Mouse (Mus musculus): ENCODE data around the gene Fam227b. TPM values are rescaled to one million over a fixed set of nuclear protein-coding genes. Genes with fewer than 3 reads are reported as not detected.

Gene Fam227b
- polyA plus RNA-seq, 1 experiment from 2014 or later: not detected

DNA sequence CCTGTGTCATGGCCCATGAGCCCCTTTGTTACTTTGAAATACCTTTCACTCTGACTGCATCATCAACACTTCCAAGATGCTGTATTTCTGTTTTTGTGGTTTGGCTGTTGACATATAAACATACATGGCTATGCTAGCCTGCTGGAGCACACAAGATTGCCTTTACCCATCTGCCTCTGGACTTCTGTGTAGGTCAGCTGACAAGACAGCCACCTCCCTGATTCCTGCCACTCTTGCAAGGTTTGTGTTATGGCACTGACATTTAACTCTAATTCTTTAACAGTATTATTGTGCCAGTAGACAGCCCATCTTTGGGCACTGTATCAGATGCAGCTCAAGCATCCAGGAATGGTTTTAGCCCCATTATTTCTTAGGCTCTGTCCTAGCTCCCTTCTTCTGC, 14.5 kb upstream of the Fam227b start:
- DNase-seq (ENCODE audit: low spot score): no peak
- ATAC-seq (replicated peaks; ENCODE audit: insufficient number of reproducible peaks, low FRiP score, low TSS enrichment, low read depth): no peak
- H3K4me1 ChIP-seq (ENCODE audit: control insufficient read depth, insufficient read depth, low read length): no peaks in the 10 kb centered on the region
- no peaks in the 10 kb centered on the region for H3K27me3 ChIP-seq (ENCODE audit: control insufficient read depth, insufficient read depth, low read length)
- no peak overlapping the region for H3K27ac ChIP-seq (replicated peaks; ENCODE audit: low read depth, low read length)
- no peak overlapping the region for H3K4me3 ChIP-seq (ENCODE audit: low read depth, low read length)
- no peaks in the 10 kb centered on the region for H3K36me3 ChIP-seq (replicated peaks; ENCODE audit: control insufficient read depth, insufficient read depth, low read depth, low read length)
- H3K9me3 ChIP-seq (replicated peaks; ENCODE audit: control insufficient read depth, low read length): no peaks in the 10 kb centered on the region
- H3K4me2 ChIP-seq (ENCODE audit: low read depth, low read length): no peak overlapping the region
- no peak overlapping the region for H3K9ac ChIP-seq (replicated peaks; ENCODE audit: low read length)

DNA sequence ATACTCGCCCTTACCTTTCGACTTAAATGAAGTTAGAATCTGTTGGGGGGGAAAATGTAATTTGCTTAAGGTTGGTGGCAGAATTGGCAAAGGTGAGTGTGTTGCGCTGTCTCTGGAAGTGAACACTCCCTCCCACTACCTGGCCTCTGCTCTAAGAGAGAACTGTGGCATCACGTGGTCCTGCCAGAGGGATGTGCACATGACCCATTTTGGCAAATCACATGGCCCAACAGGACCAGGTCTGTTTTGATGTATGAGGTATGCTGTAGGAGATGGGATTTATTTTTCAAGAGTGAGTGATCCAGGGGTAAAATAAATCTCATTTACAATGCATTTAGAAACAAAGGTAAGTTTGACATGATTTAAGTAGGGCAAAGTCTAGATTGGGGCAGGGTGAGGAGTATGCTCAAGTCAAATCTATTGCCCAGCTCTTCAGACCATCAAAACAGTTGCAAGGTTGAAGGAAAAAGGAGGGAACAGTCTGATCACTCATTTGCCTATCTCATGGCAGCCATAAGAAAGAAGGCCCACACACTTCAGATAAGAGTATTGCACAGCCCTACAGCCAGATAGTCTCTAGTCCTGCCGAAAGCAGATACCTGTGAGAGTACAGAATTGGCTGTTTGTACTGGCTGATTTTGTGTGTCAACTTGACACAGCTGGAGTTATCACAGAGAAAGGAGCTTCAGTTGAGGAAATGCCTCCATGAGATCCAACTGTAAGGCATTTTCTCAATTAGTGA, 13.6 kb upstream of the Fam227b start:
- WGBS: 89% methylated on average over 5 of the region's 5 CpGs
- H3K36me3 ChIP-seq (replicated peaks; ENCODE audit: control insufficient read depth, insufficient read depth, low read depth, low read length): no peaks in the 10 kb centered on the region
- H3K4me3 ChIP-seq (ENCODE audit: low read depth, low read length): no peak overlapping the region
- H3K9me3 ChIP-seq (replicated peaks; ENCODE audit: control insufficient read depth, low read length): no peaks in the 10 kb centered on the region
- no peaks in the 10 kb centered on the region for H3K27me3 ChIP-seq (ENCODE audit: control insufficient read depth, insufficient read depth, low read length)
- DNase-seq (ENCODE audit: low spot score): no peak
- H3K9ac ChIP-seq (replicated peaks; ENCODE audit: low read length): no peak overlapping the region
- H3K4me1 ChIP-seq (ENCODE audit: control insufficient read depth, insufficient read depth, low read length): no peaks in the 10 kb centered on the region
- no peak overlapping the region for H3K27ac ChIP-seq (replicated peaks; ENCODE audit: low read depth, low read length)
- H3K4me2 ChIP-seq (ENCODE audit: low read depth, low read length): no peak overlapping the region
- no peak for ATAC-seq (replicated peaks; ENCODE audit: insufficient number of reproducible peaks, low FRiP score, low TSS enrichment, low read depth)

DNA sequence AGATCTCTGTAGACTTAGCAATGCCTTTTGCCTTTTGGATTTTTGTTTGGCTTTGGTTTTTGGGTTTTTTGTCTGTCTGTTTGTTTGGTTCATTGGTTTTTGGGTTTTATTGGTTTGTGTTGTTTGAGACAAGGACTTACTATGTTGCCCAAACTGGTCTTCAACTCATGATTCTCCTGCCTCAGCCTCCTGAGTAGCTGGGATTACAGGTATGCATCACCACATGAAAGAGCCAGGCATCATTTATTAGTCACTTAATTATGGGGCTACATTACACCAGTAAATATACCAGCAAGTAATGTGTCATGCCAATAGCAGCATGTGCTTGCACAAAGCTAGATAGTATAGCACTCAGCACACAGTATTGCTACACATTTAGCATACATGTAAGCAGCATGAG, 4.1 kb downstream of the Fam227b start:
- DNase-seq (ENCODE audit: low spot score): no peak
- no peak overlapping the region for H3K4me3 ChIP-seq (ENCODE audit: low read depth, low read length)

DNA sequence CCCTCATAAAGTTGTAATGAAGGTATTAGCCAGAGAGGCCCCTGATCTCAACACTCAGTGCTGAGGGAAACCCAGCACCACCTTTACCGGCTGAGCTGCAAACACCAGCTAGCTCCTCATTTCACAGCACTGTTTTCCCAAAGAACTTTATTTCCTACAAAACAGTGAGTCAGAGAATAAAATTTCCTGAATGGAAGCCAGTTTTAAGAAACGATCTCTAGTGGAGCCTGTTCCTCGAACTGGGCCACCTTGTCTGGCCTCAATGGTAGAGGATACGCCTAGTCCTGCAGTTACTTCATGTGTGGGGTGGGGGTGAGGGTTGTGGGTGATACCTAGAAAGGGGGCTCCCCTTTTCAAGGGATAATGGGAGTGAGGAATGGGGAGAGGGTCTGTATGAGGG, 57.2 kb downstream of the Fam227b start:
- Histone ChIP-seq H3K9ac (replicated peaks; ENCODE audit: low read length) (no peak overlapping the region), H3K4me1 (ENCODE audit: control insufficient read depth, insufficient read depth, low read length) (no peaks in the 10 kb centered on the region), H3K9me3 (replicated peaks; ENCODE audit: control insufficient read depth, low read length) (no peaks in the 10 kb centered on the region), H3K36me3 (replicated peaks; ENCODE audit: control insufficient read depth, insufficient read depth, low read depth, low read length) (no peaks in the 10 kb centered on the region), H3K27ac (replicated peaks; ENCODE audit: low read depth, low read length) (no peak overlapping the region), H3K27me3 (ENCODE audit: control insufficient read depth, insufficient read depth, low read length) (no peaks in the 10 kb centered on the region), H3K4me2 (ENCODE audit: low read depth, low read length) (no peak overlapping the region), H3K4me3 (ENCODE audit: low read depth, low read length) (no peak overlapping the region)
- DNase-seq (ENCODE audit: low spot score) (no peak), ATAC-seq (replicated peaks; ENCODE audit: insufficient number of reproducible peaks, low FRiP score, low TSS enrichment, low read depth) (no peak)
- 89% methylated on average over 4 of the region's 4 CpGs for WGBS

More for the DNA sequence above, 4.1 kb downstream of the Fam227b start:
- H3K9me3 ChIP-seq (replicated peaks; ENCODE audit: control insufficient read depth, low read length): no peaks in the 10 kb centered on the region
- H3K36me3 ChIP-seq (replicated peaks; ENCODE audit: control insufficient read depth, insufficient read depth, low read depth, low read length): no peaks in the 10 kb centered on the region
- H3K27ac ChIP-seq (replicated peaks; ENCODE audit: low read depth, low read length): no peak overlapping the region
- no peak overlapping the region for H3K4me2 ChIP-seq (ENCODE audit: low read depth, low read length)
- H3K9ac ChIP-seq (replicated peaks; ENCODE audit: low read length): no peak overlapping the region
- H3K4me1 ChIP-seq (ENCODE audit: control insufficient read depth, insufficient read depth, low read length): no peaks in the 10 kb centered on the region
- H3K27me3 ChIP-seq (ENCODE audit: control insufficient read depth, insufficient read depth, low read length): no peaks in the 10 kb centered on the region
- no peak for ATAC-seq (replicated peaks; ENCODE audit: insufficient number of reproducible peaks, low FRiP score, low TSS enrichment, low read depth)

DNA sequence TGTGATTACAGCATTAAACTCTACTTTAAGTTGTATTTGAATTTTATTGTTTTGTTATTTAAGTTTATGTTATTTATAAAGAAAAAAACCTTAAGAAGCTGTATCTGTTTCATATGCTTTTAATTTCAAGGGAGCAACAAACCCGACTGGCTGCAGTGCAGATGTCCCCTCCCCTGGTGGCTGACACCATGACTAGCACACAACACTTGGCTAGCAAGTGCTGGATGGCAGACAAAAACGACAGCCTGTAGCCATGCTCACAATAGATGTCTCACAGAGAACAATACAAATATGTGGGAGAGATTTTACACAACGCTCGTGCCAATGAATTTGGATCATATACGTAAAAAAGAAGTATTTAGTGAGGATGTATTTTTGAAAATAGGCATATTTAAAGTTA, 61.4 kb downstream of the Fam227b start:
- H3K4me3 ChIP-seq (ENCODE audit: low read depth, low read length): no peak overlapping the region
- no peak overlapping the region for H3K27ac ChIP-seq (replicated peaks; ENCODE audit: low read depth, low read length)
- no peak for ATAC-seq (replicated peaks; ENCODE audit: insufficient number of reproducible peaks, low FRiP score, low TSS enrichment, low read depth)
- no peaks in the 10 kb centered on the region for H3K27me3 ChIP-seq (ENCODE audit: control insufficient read depth, insufficient read depth, low read length)
- WGBS: 67% methylated on average over 5 of the region's 5 CpGs
- H3K4me1 ChIP-seq (ENCODE audit: control insufficient read depth, insufficient read depth, low read length): no peaks in the 10 kb centered on the region
- no peaks in the 10 kb centered on the region for H3K36me3 ChIP-seq (replicated peaks; ENCODE audit: control insufficient read depth, insufficient read depth, low read depth, low read length)
- no peaks in the 10 kb centered on the region for H3K9me3 ChIP-seq (replicated peaks; ENCODE audit: control insufficient read depth, low read length)
- DNase-seq (ENCODE audit: low spot score): no peak
- no peak overlapping the region for H3K4me2 ChIP-seq (ENCODE audit: low read depth, low read length)
- no peak overlapping the region for H3K9ac ChIP-seq (replicated peaks; ENCODE audit: low read length)

DNA sequence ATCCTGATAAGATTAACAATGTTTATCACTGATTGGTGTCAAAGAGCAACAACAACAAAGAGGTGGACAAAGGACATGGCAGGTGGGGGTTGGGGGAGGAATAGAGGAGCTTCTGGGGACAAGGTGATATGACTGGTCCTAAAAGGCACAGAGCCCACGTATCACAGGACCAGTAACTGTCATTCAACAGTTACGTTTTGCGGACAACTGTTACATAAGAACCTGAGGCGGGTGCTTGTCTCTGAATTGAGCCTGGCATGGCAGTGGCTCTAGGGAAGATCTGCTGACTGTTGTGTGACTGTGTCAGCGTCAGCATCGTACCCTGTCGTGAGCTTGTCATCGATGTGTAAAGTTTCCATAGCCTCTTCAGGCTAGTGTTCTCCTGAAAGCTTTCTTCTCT, 65.6 kb downstream of the Fam227b start:
- Histone ChIP-seq H3K4me2 (ENCODE audit: low read depth, low read length) (no peak overlapping the region), H3K27me3 (ENCODE audit: control insufficient read depth, insufficient read depth, low read length) (no peaks in the 10 kb centered on the region), H3K9ac (replicated peaks; ENCODE audit: low read length) (no peak overlapping the region), H3K4me1 (ENCODE audit: control insufficient read depth, insufficient read depth, low read length) (no peaks in the 10 kb centered on the region), H3K36me3 (replicated peaks; ENCODE audit: control insufficient read depth, insufficient read depth, low read depth, low read length) (no peaks in the 10 kb centered on the region), H3K4me3 (ENCODE audit: low read depth, low read length) (no peak overlapping the region), H3K9me3 (replicated peaks; ENCODE audit: control insufficient read depth, low read length) (no peaks in the 10 kb centered on the region), H3K27ac (replicated peaks; ENCODE audit: low read depth, low read length) (no peak overlapping the region)
- DNase-seq (ENCODE audit: low spot score) (no peak), ATAC-seq (replicated peaks; ENCODE audit: insufficient number of reproducible peaks, low FRiP score, low TSS enrichment, low read depth) (no peak)
- 80% methylated on average over 8 of the region's 8 CpGs for WGBS

DNA sequence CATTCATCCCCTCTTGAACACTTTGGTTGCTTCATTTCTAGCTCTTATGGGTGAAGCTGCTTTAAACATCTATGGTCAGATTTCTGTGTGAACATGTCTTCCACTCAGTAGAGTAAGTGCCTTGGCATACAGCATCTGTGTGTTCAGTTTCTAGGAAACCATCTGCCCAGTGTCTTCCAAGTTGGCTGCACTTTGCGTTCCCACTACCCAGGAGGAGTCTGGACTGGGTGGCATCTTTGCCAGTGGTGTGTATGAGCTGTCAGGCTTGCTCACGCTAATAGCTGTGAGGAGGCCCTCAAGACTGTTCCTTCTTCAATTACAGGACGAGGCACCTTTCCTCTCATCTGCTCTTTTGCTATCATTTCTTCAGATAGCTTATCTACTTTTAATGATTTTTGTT, 67.5 kb downstream of the Fam227b start:
- Histone ChIP-seq H3K4me3 (ENCODE audit: low read depth, low read length) (no peak overlapping the region), H3K27me3 (ENCODE audit: control insufficient read depth, insufficient read depth, low read length) (no peaks in the 10 kb centered on the region), H3K9me3 (replicated peaks; ENCODE audit: control insufficient read depth, low read length) (no peaks in the 10 kb centered on the region), H3K4me1 (ENCODE audit: control insufficient read depth, insufficient read depth, low read length) (no peaks in the 10 kb centered on the region), H3K4me2 (ENCODE audit: low read depth, low read length) (no peak overlapping the region), H3K36me3 (replicated peaks; ENCODE audit: control insufficient read depth, insufficient read depth, low read depth, low read length) (no peaks in the 10 kb centered on the region), H3K27ac (replicated peaks; ENCODE audit: low read depth, low read length) (no peak overlapping the region), H3K9ac (replicated peaks; ENCODE audit: low read length) (no peak overlapping the region)
- 84% methylated on average over 3 of the region's 3 CpGs for WGBS
- ATAC-seq (replicated peaks; ENCODE audit: insufficient number of reproducible peaks, low FRiP score, low TSS enrichment, low read depth): no peak
- no peak for DNase-seq (ENCODE audit: low spot score)

DNA sequence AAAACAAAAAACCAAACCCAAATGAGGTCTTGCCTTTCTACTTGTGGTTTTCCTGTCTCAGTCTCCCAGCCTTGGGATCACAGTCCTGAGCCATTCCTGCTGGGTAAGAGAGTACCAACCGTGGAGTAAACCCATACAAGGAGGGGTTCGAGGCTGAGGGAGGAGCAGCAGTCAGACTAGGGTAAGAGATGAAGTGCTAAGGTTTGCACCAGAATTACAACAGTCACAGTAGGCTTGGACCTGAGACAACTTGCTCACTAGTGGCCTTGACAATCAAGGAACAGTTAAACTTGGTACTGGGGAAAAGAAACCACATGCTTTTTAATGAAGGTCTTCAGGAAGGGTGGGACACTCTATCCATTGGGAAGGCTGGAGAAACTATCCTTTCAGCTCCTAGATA, 72.7 kb downstream of the Fam227b start:
- no peak overlapping the region for H3K9ac ChIP-seq (replicated peaks; ENCODE audit: low read length)
- no peaks in the 10 kb centered on the region for H3K9me3 ChIP-seq (replicated peaks; ENCODE audit: control insufficient read depth, low read length)
- WGBS: 67% methylated on average over 2 of the region's 2 CpGs
- ATAC-seq (replicated peaks; ENCODE audit: insufficient number of reproducible peaks, low FRiP score, low TSS enrichment, low read depth) (no peak), DNase-seq (ENCODE audit: low spot score) (no peak)
- H3K36me3 ChIP-seq (replicated peaks; ENCODE audit: control insufficient read depth, insufficient read depth, low read depth, low read length): no peaks in the 10 kb centered on the region
- H3K27ac ChIP-seq (replicated peaks; ENCODE audit: low read depth, low read length): no peak overlapping the region
- no peak overlapping the region for H3K4me2 ChIP-seq (ENCODE audit: low read depth, low read length)
- H3K4me3 ChIP-seq (ENCODE audit: low read depth, low read length): no peak overlapping the region
- no peaks in the 10 kb centered on the region for H3K4me1 ChIP-seq (ENCODE audit: control insufficient read depth, insufficient read depth, low read length)
- no peaks in the 10 kb centered on the region for H3K27me3 ChIP-seq (ENCODE audit: control insufficient read depth, insufficient read depth, low read length)
